Mouse (Mus musculus) hematopoietic stem cell, adult 5-6 weeks (primary cell): ENCODE results near the gene Per3. TPM values are rescaled to one million over a fixed set of nuclear protein-coding genes. Genes with fewer than 3 reads are reported as not detected.

Experiments used
- ATAC-seq, 2 experiments: fragments of 125-278 bp in 1 of 2; replicated peaks in 1 of 2; 2 replicates each; pipeline ENCODE4 v1.8.0; 2016 to 2017; ENCODE audit warnings: inconsistent platforms in 2 of 2, mild to moderate bottlenecking in 2 of 2, moderate number of reproducible peaks in 2 of 2, low read depth in 1 of 2, moderate TSS enrichment in 1 of 2; ENCODE audit not compliant: low FRiP score in 2 of 2, poor library complexity in 2 of 2, severe bottlenecking in 2 of 2, insufficient read depth in 1 of 2, low TSS enrichment in 1 of 2
- total RNA-seq: library from RNA; stranded (forward); fragments of 172-1452, 232-1000 nt; gene quantifications from 2 replicates; pipeline ENCODE4 v1.2.3, GENCODE M21; 2017

Per3 gene
- 10.0 and 11.0 TPM in 2 replicates for total RNA-seq

DNA sequence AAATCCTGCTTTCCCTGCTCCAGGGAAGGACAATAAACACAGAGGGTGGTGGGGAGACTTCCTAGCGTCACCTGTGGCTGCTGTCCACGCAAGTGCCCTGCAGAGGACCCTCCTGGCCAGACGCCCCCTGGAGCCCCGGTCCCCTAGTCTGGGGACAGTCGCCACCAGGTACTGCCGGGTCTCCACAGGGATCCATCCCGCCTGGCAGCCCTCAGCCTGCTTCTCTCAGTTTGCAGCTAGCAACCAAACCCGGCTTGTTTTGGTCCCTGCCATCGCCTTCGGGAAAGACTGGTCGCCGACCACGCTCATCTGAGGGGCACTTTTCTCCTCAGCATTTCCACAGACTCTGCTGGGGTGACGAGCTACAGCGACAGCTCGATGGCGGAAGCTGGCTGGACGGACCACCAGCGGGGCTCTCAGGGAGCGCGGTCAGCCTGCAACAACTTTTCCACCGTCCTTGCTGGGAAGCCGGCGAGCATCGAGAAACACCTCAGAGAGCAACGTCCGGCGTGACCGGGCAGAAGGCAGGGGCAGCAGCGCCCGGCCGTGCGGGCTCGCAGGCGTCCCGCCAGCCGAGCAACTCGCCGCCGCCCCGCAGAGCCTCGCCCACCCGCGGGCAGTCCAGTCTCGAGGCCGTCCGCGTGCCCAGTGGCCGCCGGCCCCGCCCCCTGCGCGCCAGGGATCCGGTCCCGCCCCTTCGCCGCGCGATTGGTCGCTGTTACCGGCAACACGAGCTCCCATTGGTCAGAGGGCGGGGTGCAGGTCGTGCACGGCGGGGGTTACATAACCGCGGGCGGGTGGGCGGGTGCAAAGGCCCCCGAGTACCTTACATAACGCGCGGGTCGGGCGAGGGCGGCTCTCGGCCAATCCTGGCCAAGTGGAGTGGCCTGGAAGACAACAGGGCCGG, at the start of gene Per3:
Per3 (minus strand) TSS at position 629 of the 907 bp plus-strand sequence.
- ATAC-seq: peak; percentile 92 to 94

DNA sequence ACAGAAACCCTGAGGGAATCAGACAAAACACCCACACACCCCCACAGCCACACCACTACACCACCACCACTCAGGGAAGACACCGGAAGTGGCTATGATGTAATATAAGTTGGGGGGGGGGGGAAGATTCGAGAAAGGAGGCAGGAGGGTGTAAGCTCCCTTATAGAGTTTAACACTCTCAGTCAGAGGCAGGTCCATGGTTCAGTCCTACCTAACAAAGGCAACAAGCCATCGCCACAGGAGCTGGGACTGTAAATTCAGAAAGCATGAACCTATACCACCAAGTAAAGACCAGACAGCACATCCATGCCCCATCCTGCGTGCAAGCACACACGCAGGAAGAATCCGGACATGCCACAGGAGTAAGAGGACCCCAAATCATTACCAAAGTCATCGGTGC, 44.8 kb upstream of the Per3 start, which contains the start of gene Gm13090:
Gm13090 (plus strand) TSS at position 301 of the 400 bp plus-strand sequence.
- no peak for ATAC-seq

DNA sequence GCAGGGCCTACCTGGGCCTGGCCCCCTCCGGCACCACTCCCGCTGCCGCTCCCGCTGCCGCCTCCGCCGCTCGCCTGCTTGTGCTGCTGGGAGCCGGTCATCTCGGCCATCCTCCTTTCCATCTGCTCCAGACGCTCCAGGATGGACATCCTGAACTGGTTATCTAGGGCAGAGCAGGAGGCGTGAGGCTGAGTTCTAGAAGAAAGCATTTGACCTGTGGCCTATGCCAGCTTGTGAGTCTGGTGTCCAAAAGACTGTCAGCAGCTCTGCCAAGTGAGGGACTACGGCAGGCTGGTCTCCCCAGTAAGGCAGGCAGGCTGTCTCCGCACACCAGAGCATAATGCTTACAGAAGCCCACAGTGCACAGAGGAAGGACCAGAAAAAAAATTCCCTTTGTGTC, 44.4 kb upstream of the Per3 start:
- ATAC-seq: no peak

DNA sequence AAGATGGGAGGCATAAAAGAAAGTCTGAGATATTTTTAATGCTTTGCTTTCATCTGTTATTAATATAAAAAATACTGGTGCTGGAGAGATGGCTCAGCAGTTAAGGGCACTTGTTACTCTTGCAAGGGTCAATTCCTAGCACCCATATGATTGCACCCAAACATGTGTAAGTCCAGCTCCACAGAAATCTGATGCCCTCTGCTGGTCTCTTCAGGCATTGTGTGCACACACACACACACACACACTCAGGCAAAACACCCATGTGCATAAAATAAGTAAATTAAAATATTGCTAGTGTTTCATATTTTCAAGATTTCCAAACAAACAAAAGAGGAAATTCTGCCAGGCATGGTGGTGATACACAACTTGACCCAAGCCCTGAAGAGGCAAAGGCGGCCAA, 42.9 kb upstream of the Per3 start:
- ATAC-seq: no peak

DNA sequence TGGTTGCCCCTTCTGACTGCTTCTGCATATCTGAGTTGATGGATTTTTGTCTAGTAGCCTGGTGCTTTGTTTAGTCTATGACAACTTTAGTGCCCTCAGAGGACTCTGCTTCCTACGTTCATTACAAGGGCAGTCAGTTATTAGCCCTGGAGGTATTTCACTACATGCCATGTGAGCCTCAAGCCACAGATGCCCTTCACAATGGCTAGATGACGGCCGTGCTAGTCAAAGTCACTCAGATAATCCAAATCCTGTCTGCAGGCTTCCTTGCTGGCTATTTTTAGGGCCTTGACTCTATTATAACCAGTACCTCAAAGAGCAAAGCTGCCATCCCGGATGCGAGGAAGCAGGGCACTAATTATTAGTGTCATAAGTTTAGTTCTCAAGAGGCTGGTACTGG, 38.6 kb upstream of the Per3 start:
- ATAC-seq: no peak

DNA sequence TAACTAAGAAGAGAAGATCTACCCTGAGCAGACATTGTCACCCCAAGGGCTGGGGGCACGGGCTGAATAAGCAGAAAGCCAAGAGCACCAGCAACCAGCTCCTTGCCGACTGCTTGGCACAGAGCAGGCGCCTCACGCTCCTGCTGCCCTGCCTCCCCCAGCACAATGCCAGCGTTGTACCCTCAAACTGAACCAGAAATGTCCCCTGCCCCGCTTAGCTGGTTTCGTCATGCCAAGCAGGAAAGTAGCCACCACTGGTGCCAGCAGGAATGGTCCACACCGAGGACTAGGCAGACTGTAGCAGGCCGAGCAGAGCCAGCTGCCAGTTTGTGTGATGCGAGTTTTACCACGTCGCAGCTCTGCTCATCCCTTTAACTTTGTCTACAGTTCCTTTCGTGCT, 37.5 kb upstream of the Per3 start:
- no peak for ATAC-seq

DNA sequence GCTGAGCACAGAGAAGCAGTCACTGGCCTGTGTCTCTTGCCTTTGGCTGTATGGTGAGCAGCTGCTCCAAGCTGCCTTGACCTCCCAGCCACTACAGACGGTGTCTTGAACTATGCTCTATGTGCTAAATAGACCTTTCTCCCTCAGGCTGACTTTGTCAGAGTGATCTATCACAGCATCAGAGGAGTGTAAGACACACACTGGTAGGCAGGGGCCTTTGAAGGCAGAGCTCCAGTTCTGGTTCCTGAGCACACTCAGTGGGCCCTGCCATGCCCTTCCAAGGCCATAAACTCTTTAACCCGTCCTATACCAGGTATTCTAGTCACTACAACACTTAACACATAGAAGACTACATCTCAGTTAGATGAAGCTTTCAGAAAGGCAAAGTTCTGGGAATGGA, 36.9 kb upstream of the Per3 start:
- ATAC-seq: no peak

DNA sequence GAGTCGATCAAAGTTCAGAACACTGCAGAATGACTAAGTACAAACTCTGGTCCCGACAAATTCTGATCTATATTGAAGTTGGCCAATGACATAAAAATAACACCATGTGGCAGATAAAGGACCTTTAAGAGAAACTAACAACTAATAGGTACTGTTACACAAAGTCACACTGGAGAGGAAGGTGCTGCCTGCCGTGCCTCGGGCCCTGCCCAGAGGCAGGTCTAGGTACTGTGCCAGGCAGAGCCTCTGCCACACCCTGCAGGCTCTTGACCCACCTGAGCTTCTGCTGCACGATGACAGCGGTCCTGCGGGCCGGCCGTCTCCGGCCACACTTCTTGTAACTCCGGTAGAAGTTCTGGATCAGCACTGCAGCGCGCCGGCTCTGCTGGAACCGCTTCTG, 30.4 kb upstream of the Per3 start:
- no peak for ATAC-seq

DNA sequence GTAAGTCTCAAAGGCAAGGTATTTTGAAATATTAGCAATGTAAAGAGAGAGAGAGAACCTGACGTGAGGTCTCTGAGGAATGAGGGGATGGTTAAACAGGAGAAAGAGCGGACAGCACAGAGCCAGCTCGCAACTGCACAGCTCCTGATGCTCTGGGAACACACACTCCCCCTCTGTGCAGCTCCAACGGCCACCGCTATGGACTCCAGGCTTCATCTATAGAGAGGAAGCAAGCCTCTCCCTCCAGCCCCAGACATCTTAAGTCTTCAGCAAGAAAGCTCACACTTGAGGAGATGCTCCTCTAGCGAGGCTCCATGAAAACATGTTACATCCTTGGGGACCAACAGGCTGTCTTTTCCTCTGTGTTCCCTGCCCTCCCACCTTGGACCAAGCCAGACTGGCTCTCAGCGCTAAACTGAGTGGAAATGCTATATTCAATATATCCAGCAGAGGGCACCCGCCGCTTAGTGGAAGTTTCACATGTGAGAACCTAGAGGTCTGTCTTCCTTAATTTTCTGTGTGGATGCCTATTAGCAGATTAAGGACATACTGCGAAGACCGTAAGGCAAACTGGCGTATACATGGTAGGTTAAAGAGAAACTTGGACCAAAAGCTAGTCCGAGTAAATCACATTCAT, 28.8 kb upstream of the Per3 start:
- peak; percentile 43 to 55; a peak in 3 of 4 replicates for ATAC-seq

DNA sequence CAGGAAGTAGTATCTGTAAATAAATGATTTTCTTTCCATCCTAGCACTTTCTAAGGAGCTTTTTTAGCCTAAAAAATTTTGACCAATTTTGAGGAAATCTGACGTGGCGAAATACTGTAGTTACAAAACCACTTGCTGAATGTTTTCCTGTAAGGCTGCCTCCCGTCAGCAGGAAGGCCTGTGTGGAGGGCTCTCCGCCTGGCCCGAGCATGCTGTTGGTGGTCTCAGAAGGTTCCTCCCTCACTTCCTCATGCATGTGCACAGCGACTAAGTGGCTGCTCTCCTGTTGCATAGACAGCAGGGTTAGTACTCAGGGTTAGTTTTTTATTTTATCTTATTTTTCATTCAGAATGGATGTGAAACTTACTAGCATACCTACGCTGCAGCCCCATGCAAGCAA, 26.5 kb upstream of the Per3 start:
- ATAC-seq: peak; percentile 82 to 84

DNA sequence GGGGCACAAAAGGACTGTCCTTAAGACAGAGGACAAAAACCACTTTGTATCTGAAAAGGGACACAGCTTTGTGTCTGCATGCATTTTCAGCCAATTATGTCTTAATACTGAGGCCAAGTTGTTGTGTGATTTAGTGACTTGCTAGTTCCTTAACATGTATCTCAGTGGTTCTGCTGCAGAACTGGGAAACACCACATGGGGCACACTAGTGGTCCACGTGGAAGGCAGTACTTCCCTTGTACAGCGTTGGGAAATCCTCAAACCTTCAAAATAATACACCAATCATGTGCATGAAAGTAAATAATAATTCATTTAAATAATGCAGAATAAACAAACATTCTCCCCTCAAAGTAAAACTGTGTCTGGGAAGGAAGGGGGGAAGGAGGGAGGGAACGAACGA, 24.3 kb upstream of the Per3 start:
- peak; percentile 42 to 50 for ATAC-seq

DNA sequence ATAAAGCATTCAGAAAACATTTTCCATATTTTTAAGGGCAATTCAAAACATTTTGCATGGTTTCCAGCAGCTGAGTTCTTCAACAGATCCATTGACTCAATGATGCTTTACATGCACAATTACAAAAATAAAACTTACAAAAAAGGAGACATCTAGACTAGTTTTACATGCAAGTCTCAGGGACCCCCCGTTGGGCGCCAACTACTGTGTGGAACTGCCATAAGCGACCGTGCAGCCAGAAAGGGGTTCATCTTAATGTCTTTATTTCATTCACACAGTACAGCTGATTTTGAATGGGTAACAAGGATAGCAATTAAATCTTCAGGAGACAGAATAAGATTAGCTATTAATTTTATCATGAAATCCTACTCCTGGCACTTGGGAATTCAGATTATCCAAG, 15.1 kb upstream of the Per3 start:
- ATAC-seq: no peak

DNA sequence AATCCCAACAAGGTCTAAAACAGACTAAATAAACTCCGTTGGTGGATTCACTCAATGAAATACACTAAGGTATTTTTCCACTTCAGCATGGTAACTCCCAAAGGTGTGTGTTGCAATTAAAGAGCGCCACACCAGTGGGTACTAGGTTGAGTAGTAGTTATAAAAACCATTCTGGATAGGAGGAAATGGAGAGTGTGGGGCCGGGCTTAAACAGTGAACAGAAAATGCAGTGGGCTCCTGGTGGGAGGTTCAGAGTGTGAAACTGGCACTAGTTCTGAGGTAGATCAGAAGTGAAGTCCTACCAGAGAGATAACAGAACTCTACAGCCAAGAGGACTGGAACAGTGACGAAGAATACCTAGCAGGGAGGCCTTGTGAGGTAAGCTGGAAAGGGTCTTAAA, 14.2 kb upstream of the Per3 start:
- ATAC-seq: no peak

DNA sequence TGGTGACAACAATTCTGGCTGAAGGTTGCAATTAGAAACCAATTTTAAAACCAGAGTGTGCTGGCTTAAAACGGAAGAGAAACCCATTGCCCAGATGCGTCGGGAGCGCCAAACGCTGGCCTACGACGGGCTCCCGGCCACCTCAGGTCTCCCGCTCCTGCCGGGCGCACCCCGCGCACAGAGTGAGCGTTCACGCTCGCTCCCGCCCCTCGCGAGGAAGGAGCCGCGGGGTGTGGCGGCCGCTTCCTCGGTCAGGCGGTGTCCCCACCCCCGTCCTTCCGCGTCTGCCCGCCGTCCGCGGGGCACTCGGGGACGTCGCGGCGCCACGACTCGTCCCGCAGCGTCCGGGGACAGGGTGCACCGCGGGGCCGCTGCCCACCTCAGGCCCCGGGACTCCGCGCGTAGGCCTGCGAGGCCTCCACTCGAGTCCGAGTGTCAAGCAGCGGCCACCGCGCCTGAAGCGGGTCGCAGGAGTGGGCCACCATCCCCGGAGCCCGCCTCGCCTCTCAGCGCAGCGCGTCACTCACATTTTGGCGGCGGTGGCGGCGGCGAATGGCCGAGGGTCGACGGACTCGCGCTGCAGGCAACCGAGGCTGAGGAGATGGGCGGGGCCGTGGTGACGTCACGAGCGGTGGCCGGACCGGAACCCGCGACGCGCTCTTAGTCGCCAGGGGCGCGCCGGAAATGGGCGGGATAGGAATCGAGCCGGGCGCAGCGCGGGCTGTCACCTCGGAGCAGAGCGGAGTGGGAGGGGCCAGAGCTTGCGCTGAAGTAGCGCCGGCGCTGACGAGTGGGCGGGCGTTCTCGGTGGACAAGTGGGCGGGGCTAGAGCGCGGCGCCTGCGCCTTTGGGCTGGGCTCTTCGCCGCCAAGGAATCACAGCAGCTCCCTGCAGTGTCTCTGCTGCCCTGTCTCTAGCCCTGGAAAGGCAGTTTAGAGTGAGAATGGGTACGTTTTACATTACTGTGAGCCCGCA, 13.2 kb upstream of the Per3 start, which contains the start of gene Vamp3:
Vamp3 (minus strand) TSS at position 617 of the 975 bp plus-strand sequence.
- peak; percentile 97 to 98 for ATAC-seq

DNA sequence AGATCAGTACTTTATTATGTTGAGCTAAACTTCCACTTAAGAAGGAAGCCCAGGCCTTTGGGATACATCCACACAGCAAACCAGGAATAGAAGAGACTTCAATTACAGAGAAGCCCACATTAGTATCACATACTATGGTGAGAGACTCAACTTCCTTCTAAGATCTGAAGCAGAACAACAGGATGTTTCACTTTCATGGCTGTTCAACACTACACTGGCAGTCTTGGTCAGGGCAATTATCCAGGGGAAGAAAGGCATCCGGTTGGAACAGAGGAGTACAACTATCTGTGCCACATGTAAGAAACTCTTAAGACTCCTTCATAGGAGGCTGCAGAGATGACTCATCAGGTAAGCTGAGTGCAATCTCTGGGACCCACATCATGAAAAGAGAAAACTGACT, 6.7 kb upstream of the Per3 start:
- 0 out of 4 replicates have a peak, but pooled peaks of 1 of the 2 experiments have one; percentile 3 for ATAC-seq

DNA sequence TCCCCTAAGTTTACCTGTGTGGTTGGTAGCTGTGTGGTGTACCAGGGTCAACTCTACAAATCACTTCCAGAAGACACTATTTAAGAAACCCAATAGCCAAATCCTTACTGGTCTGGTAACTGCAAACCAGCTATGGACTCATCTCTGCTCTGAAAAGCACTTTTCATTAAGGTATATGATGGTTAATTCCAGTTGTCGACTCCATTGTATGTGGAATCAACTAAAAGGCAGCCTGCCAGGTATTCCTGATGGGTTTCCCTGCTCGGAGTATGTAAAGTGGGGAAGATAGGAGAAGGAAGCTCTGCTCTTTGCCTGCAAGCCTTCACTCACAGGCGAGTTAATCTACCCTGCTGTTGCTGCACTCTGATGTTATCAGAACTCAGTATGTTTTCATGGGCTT, 2.1 kb upstream of the Per3 start:
- ATAC-seq: no peak

DNA sequence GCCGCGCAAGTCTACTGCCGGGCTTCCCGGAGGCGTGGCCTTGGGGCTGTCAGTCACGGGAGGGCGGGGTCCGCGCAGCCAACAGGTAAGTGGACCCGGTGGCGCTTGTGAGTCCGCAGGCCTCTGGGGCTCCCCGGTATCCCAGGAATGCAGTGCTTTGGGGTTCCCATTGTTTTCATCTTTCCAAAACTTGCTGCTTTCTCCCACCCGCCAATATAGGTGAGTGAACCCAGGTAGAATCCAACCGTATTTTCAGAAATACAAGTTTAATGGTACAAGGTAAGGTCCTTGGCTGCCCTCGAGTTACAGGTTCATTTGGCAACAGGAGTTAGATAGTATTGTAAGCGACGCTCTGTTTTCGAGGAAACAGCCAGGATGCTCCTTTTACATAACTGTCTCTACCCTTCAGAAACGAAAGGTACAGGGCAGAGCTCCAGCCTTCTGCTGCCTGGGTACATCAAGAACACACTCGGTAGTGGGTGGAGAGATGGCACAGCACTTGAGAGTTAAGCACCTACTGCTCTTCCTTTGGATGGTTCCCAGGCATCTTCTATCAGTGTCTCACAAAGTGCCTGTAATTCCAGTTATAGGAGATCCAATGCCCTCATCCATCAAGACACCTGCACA, 592 bp upstream of the Per3 start:
- no peak for ATAC-seq
